9 mouse cellular contexts compared by ENCODE assay signal in genomic region chr11:51817756-51818155, GRCm38 (mm10). TPM values are rescaled to one million over a fixed set of nuclear protein-coding genes. Genes with fewer than 3 reads are reported as not detected.
DNase-seq lines count a peak whose midpoint lies in the region; ATAC-seq lines count a peak whose summit lies in the region.
"Had no signal": no experiment of that assay in that cellular context is flagged by ENCODE, and none has a peak within 500 bp of the region (broad histone marks: within the 10 kb centered on the region; RNA-seq: fewer than 3 reads in every experiment).

No protein-coding gene starts in this region.

- H3K4me1 ChIP-seq in embryonic facial prominence, embryonic 11.5 days (ENCODE audit: control insufficient read depth, insufficient read depth, low read length) = no peaks in the 10 kb centered on the region

- no peak overlapping the region for H3K9ac ChIP-seq in embryonic facial prominence, embryonic 11.5 days (replicated peaks; ENCODE audit: low read length)

- intact Hi-C loops in heart, postnatal 25 days (cut with DNase I) = no loop called here

- ATAC-seq in embryonic facial prominence, embryonic 11.5 days (replicated peaks; ENCODE audit: insufficient number of reproducible peaks, low FRiP score, low TSS enrichment, low read depth) = no peak

- H3K27ac ChIP-seq in embryonic facial prominence, embryonic 11.5 days (replicated peaks; ENCODE audit: low read depth, low read length) = no peak overlapping the region

- 42% methylated on average over 6 of the region's 6 CpGs for WGBS in embryonic facial prominence, embryonic 11.5 days

- H3K9me3 ChIP-seq in embryonic facial prominence, embryonic 11.5 days (replicated peaks; ENCODE audit: control insufficient read depth, low read length) = no peaks in the 10 kb centered on the region

- no peaks in the 10 kb centered on the region for H3K36me3 ChIP-seq in embryonic facial prominence, embryonic 11.5 days (replicated peaks; ENCODE audit: control insufficient read depth, insufficient read depth, low read depth, low read length)

- H3K27me3 ChIP-seq in embryonic facial prominence, embryonic 11.5 days (ENCODE audit: control insufficient read depth, insufficient read depth, low read length) = no peaks in the 10 kb centered on the region

- DNase-seq in MEL-GATA-1-ER (ENCODE audit: extremely low read depth, low read depth) = peak; percentile 86
- DNase-seq in adrenal gland, postnatal 36 days = peak; percentile 90 to 94
- peak; percentile 90 for DNase-seq in embryonic facial prominence, embryonic 11.5 days (ENCODE audit: low spot score)
- peak; percentile 62 for DNase-seq in heart, postnatal 25 days (ENCODE audit: low spot score)
- peak; percentile 80 to 97 for DNase-seq in layer of hippocampus, postnatal 25 days (ENCODE audit: extremely low spot score in 1 of 2, low spot score in 1 of 2)
- peak; percentile 90 to 94 for DNase-seq in lung, postnatal 4 days
- DNase-seq in skeletal muscle tissue, adult 2 months (ENCODE audit: low read depth, low spot score) = peak; percentile 81
- DNase-seq in yolk sac, embryonic 10.5 days (ENCODE audit: low spot score) = peak; percentile 74

- no peak overlapping the region for H3K4me3 ChIP-seq in embryonic facial prominence, embryonic 11.5 days (ENCODE audit: low read depth, low read length)
- H3K4me3 ChIP-seq: myocyte had no signal

- no peak overlapping the region for H3K4me2 ChIP-seq in embryonic facial prominence, embryonic 11.5 days (ENCODE audit: low read depth, low read length)

RNA-seq across cellular contexts. Expression of gene Jade2, which starts 39.7 kb away (rescaled TPM):
- total RNA-seq in adrenal gland, postnatal 36 days (2021) = 10 to 100 TPM; 17.8 to 18.3 TPM
- polyA plus RNA-seq in embryonic facial prominence, embryonic 11.5 days (2014; fragmentation: Nextera tagmentation; extraction: Ambion mirVana) = 0.26 and 0.52 TPM in 2 replicates
- total RNA-seq in heart, postnatal 25 days (2021) = 1 to 10 TPM; 6.5 to 8.8 TPM
- 10 to 100 TPM; 28.4 to 29.7 TPM for total RNA-seq in layer of hippocampus, postnatal 25 days (2021)

RNA-seq across cellular contexts. Expression of gene Sar1b, which starts 54.3 kb away (rescaled TPM):
- total RNA-seq in adrenal gland, postnatal 36 days (2021) = 100 to 1,000 TPM in 1 of 2 experiments, 10 to 100 TPM in 1; 95.5 to 112 TPM
- polyA plus RNA-seq in embryonic facial prominence, embryonic 11.5 days (2014; fragmentation: Nextera tagmentation; extraction: Ambion mirVana) = 104 and 108 TPM in 2 replicates
- total RNA-seq in heart, postnatal 25 days (2021) = 100 to 1,000 TPM; 128 to 129 TPM
- 10 to 100 TPM; 68.7 to 72.7 TPM for total RNA-seq in layer of hippocampus, postnatal 25 days (2021)

RNA-seq across cellular contexts. Expression of gene Sec24a, which starts 54.3 kb away (rescaled TPM):
- total RNA-seq in adrenal gland, postnatal 36 days (2021) = 10 to 100 TPM; 33.9 to 34.9 TPM
- 10.5 and 11.5 TPM in 2 replicates for polyA plus RNA-seq in embryonic facial prominence, embryonic 11.5 days (2014; fragmentation: Nextera tagmentation; extraction: Ambion mirVana)
- 10 to 100 TPM; 16.3 to 16.7 TPM for total RNA-seq in heart, postnatal 25 days (2021)
- 10 to 100 TPM; 15.3 to 22.0 TPM for total RNA-seq in layer of hippocampus, postnatal 25 days (2021)
